Mouse (Mus musculus) testis, adult 2 months (tissue): Measurements from ENCODE around the gene Inafm2.

Experiments used
- CTCF ChIP-seq: fragments of 200-500 bp; IDR thresholded peaks from 2 replicates; pipeline ENCODE4 v1.5.1; 2012; ENCODE audit warnings: low read depth, mild to moderate bottlenecking, inconsistent platforms, low read length, moderate library complexity; ENCODE audit not compliant: control insufficient read depth, insufficient read depth, insufficient replicate concordance
- POLR2A ChIP-seq: fragments of 200-500 bp; IDR thresholded peaks from 2 replicates; pipeline ENCODE4 v1.6.1; 2012; ENCODE audit warnings: low read depth, mild to moderate bottlenecking, inconsistent platforms, low read length, moderate library complexity; ENCODE audit not compliant: control insufficient read depth

- TF ChIP-seq CTCF (no peak), POLR2A (no peak)
These were observed 29.0 kb downstream of the Inafm2 start for GRCm38 (mm10) chr2:118774536-118774935.
